Mouse (Mus musculus): ENCODE measurements around the gene Ubqln2. TPM values are rescaled to one million over a fixed set of nuclear protein-coding genes. Genes with fewer than 3 reads are reported as not detected.

Gene Ubqln2
- polyA plus RNA-seq (2017; shearing (Covaris generic)) = 8.4 TPM

GRCm38 (mm10) chrX:153497688-153498516 lies at the start of gene Ubqln2:
Gene Ubqln2, plus strand, starts transcription at chrX:153498227.

Other genes with a start within 250 kb of the Ubqln2 start
- not detected for gene Cypt3, start 60.4 kb downstream of the Ubqln2 start, polyA plus RNA-seq (2017; shearing (Covaris generic))
- 1.2 TPM for gene Kctd12b, start 198.2 kb downstream of the Ubqln2 start, polyA plus RNA-seq (2017; shearing (Covaris generic))
- 24.5 TPM for gene Nbdy, start 225.4 kb downstream of the Ubqln2 start, polyA plus RNA-seq (2017; shearing (Covaris generic))